Mouse (Mus musculus) CH12.LX (cell line): ENCODE measurements around the gene Rbm44. TPM values are rescaled to one million over a fixed set of nuclear protein-coding genes. Genes with fewer than 3 reads are reported as not detected.

Experiments used
- DNase-seq: peaks from one replicate; pipeline ENCODE4 v3.0.0-alpha.2; 2013; ENCODE audit errors: extremely low read depth
- H3K27ac ChIP-seq: 2 replicates; pipeline ENCODE4 v1.5.1; 2012; ENCODE audit warnings: low read depth, mild to moderate bottlenecking, control low read depth, moderate library complexity; ENCODE audit not compliant: insufficient read depth
- H3K27me3 ChIP-seq: replicated peaks from 2 replicates; pipeline ENCODE3; 2012; ENCODE audit warnings: inconsistent platforms
- H3K36me3 ChIP-seq, 2 experiments: replicated peaks in 1 of 2; 2 replicates each; pipeline versions ENCODE3 to v1.6.1; 2012; ENCODE audit warnings: inconsistent platforms in 1 of 2, low read length in 1 of 2, mild to moderate bottlenecking in 1 of 2, mixed read lengths in 1 of 2, moderate library complexity in 1 of 2; ENCODE audit not compliant: control insufficient read depth in 1 of 2, insufficient read depth in 1 of 2
- H3K4me1 ChIP-seq, 2 experiments: 2 replicates each; pipeline ENCODE4 v1.6.1; 2012; ENCODE audit warnings: inconsistent platforms in 1 of 2, moderate library complexity in 1 of 2; ENCODE audit not compliant: insufficient read depth in 2 of 2, control insufficient read depth in 1 of 2
- H3K4me2 ChIP-seq: 2 replicates; pipeline ENCODE4 v1.6.1; 2012; ENCODE audit warnings: low read depth, mild to moderate bottlenecking, control low read depth; ENCODE audit not compliant: poor library complexity, insufficient read depth, severe bottlenecking
- H3K4me3 ChIP-seq, 3 experiments: fragments of 150-350 bp in 1 of 3; sonication (generic) in 1 of 3; replicated peaks in 1 of 3; 2 replicates each; pipeline versions ENCODE3 to v1.5.1; 2011 to 2012; ENCODE audit warnings: low read depth in 2 of 3, low read length in 2 of 3, mild to moderate bottlenecking in 2 of 3, moderate library complexity in 2 of 3, control low read depth in 1 of 3, improper control_type of control experiment in 1 of 3, inconsistent platforms in 1 of 3, mixed read lengths in 1 of 3; ENCODE audit not compliant: poor library complexity in 1 of 3
- H3K79me2 ChIP-seq: replicated peaks from 2 replicates; pipeline ENCODE4 v1.6.1; 2012; ENCODE audit warnings: mild to moderate bottlenecking, moderate library complexity; ENCODE audit not compliant: control insufficient read depth, poor library complexity, insufficient read depth, severe bottlenecking; ENCODE audit errors: extremely low read depth
- H3K9ac ChIP-seq: 2 replicates; pipeline ENCODE4 v1.6.1; 2012; ENCODE audit warnings: low read depth, mild to moderate bottlenecking, control low read depth, moderate library complexity; ENCODE audit not compliant: insufficient read depth
- H3K9me3 ChIP-seq: replicated peaks from 2 replicates; pipeline ENCODE3; 2012; ENCODE audit warnings: low read length, inconsistent platforms, mixed read lengths
- BHLHE40 ChIP-seq: IDR thresholded peaks from 2 replicates; pipeline ENCODE4 v1.6.1; 2011; ENCODE audit warnings: mild to moderate bottlenecking, low read depth, low read length, improper control_type of control experiment
- CHD1 ChIP-seq: IDR thresholded peaks from 2 replicates; pipeline ENCODE4 v1.6.1; 2012; ENCODE audit warnings: low read depth, low read length, improper control_type of control experiment, inconsistent platforms
- CHD2 ChIP-seq: IDR thresholded peaks from 2 replicates; pipeline ENCODE4 v1.6.1; 2011; ENCODE audit warnings: low read length, improper control_type of control experiment
- CTCF ChIP-seq, 2 experiments: IDR thresholded peaks in 1 of 2; conservative IDR thresholded peaks in 1 of 2; 2 replicates each; pipeline ENCODE4 v1.5.1; 2011 to 2012; ENCODE audit warnings: low read depth in 2 of 2, low read length in 2 of 2, improper control_type of control experiment in 1 of 2, inconsistent platforms in 1 of 2, mild to moderate bottlenecking in 1 of 2, moderate library complexity in 1 of 2
- E2F4 ChIP-seq: IDR thresholded peaks from 2 replicates; pipeline ENCODE4 v1.6.1; 2011; ENCODE audit warnings: low read depth, low read length, improper control_type of control experiment; ENCODE audit not compliant: insufficient replicate concordance
- ETS1 ChIP-seq: conservative IDR thresholded peaks from 2 replicates; pipeline ENCODE4 v1.6.1; 2012; ENCODE audit warnings: low read depth, mild to moderate bottlenecking, inconsistent platforms, low read length, improper control_type of control experiment, moderate library complexity
- GABPA ChIP-seq: IDR thresholded peaks from 2 replicates; pipeline ENCODE4 v1.6.1; 2012; ENCODE audit warnings: low read depth, low read length, improper control_type of control experiment, inconsistent platforms; ENCODE audit not compliant: insufficient replicate concordance
- IRF4 ChIP-seq: IDR thresholded peaks from 2 replicates; pipeline ENCODE4 v1.6.1; 2014; ENCODE audit warnings: low read depth, mild to moderate bottlenecking, inconsistent platforms, low read length, improper control_type of control experiment
- JUND ChIP-seq: conservative IDR thresholded peaks from 2 replicates; pipeline ENCODE4 v1.6.1; 2011; ENCODE audit warnings: low read depth, low read length, improper control_type of control experiment
- MAFK ChIP-seq: IDR thresholded peaks from 2 replicates; pipeline ENCODE4 v1.6.1; 2011; ENCODE audit warnings: low read length, improper control_type of control experiment; ENCODE audit not compliant: insufficient replicate concordance
- MAZ ChIP-seq: IDR thresholded peaks from 2 replicates; pipeline ENCODE4 v1.6.1; 2012; ENCODE audit warnings: low read depth, mild to moderate bottlenecking, inconsistent platforms, low read length, improper control_type of control experiment, moderate library complexity
- MEF2A ChIP-seq: IDR thresholded peaks from 2 replicates; pipeline ENCODE4 v1.6.1; 2014; ENCODE audit warnings: low read depth, mild to moderate bottlenecking, inconsistent platforms, low read length, improper control_type of control experiment, borderline replicate concordance
- NRF1 ChIP-seq: IDR thresholded peaks from 2 replicates; pipeline ENCODE4 v1.6.1; 2014; ENCODE audit warnings: low read depth, mild to moderate bottlenecking, inconsistent platforms, low read length, improper control_type of control experiment, moderate library complexity
- RAD21 ChIP-seq: IDR thresholded peaks from 2 replicates; pipeline ENCODE4 v1.6.1; 2011; ENCODE audit warnings: low read depth, mild to moderate bottlenecking, low read length, improper control_type of control experiment, moderate library complexity
- RCOR1 ChIP-seq: conservative IDR thresholded peaks from 2 replicates; pipeline ENCODE4 v1.6.1; 2012; ENCODE audit warnings: low read depth, mild to moderate bottlenecking, inconsistent platforms, low read length, improper control_type of control experiment
- SIN3A ChIP-seq: IDR thresholded peaks from 2 replicates; pipeline ENCODE4 v1.6.1; 2012; ENCODE audit warnings: low read length, improper control_type of control experiment, inconsistent platforms
- TBP ChIP-seq: conservative IDR thresholded peaks from 2 replicates; pipeline ENCODE4 v1.6.1; 2011; ENCODE audit warnings: low read depth, low read length, improper control_type of control experiment
- USF2 ChIP-seq: conservative IDR thresholded peaks from 2 replicates; pipeline ENCODE4 v1.6.1; 2011; ENCODE audit warnings: low read depth, low read length, improper control_type of control experiment
- ZNF384 ChIP-seq: IDR thresholded peaks from 2 replicates; pipeline ENCODE4 v1.6.1; 2012; ENCODE audit warnings: low read depth, low read length, improper control_type of control experiment, inconsistent platforms
- dilution Hi-C: fragments of 300-500 bp; cut with MboI; formaldehyde crosslinking; loops from 2 replicates; pipeline ENCODE4 v1.14.3; 2020; ENCODE audit warnings: low sequenced_read_pairs; ENCODE audit not compliant: extremely low pct_unique_long_range_greater_than_20kb, extremely low pct_ligation_motif_present
- in situ Hi-C: fragments of 300-500 bp; cut with MboI; formaldehyde crosslinking; loops from 3 replicates; pipeline ENCODE4 v1.14.3; 2019; ENCODE audit warnings: low sequenced_read_pairs, low pct_ligation_motif_present, low pct_unique_long_range_greater_than_20kb, mixed read lengths
- polyA plus RNA-seq: library from polyadenylated mRNA; unstranded; fragments of >175 nt; gene quantifications from 2 replicates; pipeline ENCODE4 v1.2.1, GENCODE M21; 2012; ENCODE audit warnings: low read depth; ENCODE audit not compliant: insufficient read length
- total RNA-seq, 2 experiments: library from RNA; depleted of rRNA; stranded (reverse); fragments of 300-350 nt in 1 of 2; fragments of >200 nt in 1 of 2; gene quantifications; 2 replicates each; pipeline ENCODE4 v1.2.3; 2012 to 2014

Rbm44 gene
- total and polyA plus RNA-seq, 3 experiments = 0.23 to 0.44 TPM; not detected in 1

DNA sequence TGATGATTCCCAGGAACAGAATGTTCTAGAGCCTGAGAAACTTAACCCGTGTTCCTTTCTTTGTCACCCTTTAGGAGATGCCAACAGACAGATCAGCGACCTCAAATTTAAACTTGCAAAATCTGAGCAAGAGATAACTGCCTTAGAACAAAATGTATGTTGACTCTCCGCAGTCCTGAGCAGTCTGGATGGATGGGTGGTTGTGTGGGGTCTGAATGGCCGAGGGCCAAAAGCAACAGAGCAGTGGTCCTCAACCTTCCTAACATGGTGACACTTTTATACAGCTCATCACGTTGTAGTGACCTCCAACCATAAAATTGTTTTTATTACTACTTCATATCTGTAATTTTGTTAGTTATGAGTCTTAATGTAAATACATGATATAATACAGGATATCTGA, 21.9 kb upstream of the Rbm44 start:
- Histone ChIP-seq H3K79me2 (no peaks in the 10 kb centered on the region), H3K4me1 (no peaks in the 10 kb centered on the region), H3K27me3 (no peaks in the 10 kb centered on the region), H3K4me3 (no peak overlapping the region), H3K36me3 (peaks cover 49 to 87% of the 10 kb centered on the region in 2 experiments), H3K27ac (no peak overlapping the region), H3K9ac (no peak overlapping the region), H3K4me2 (no peak overlapping the region), H3K9me3 (peaks cover 1% of the 10 kb centered on the region)
- dilution Hi-C loops (no loop called here), in situ Hi-C loops (no loop called here)
- TF ChIP-seq CTCF (conservative IDR thresholded peaks at IDR 0.05 in 1 of 2, IDR thresholded peaks at IDR 0.05 in 1 of 2; ENCODE audit: low read depth in 2 of 2, low read length in 2 of 2) = no peak
- TF ChIP-seq E2F4 = no peak
- no peak for TF ChIP-seq CHD2
- no peak for TF ChIP-seq ETS1
- TF ChIP-seq MEF2A = no peak
- no peak for TF ChIP-seq USF2
- no peak for TF ChIP-seq BHLHE40
- TF ChIP-seq MAZ = no peak
- no peak for TF ChIP-seq RCOR1
- TF ChIP-seq TBP = no peak
- TF ChIP-seq IRF4 = no peak
- no peak for DNase-seq

DNA sequence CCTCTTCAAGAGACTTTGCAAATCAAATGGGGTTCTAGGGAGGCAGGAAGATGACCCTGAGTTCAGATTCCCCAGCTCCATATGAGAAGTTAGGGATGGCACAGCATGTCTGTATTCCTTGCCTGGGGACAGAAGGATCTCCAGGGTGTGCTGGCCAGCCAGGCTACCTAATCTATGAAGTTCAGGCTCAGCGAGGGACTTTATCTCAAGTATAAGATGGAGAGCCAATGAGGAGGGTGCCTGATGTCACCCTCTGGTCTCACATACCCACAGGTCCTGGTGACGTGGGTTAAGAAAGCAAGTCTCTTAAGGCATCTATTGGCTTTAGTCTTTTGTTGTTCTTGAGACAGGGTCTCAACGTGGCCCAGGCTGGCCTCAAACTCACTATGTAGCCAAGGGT, 21.4 kb upstream of the Rbm44 start:
- no peaks in the 10 kb centered on the region for H3K4me1 ChIP-seq
- TF ChIP-seq ZNF384 (no peak), SIN3A (no peak), E2F4 (no peak), NRF1 (no peak), JUND (no peak), MAFK (no peak), GABPA (no peak), CHD1 (no peak), RAD21 (no peak)
- TF ChIP-seq, all 38 proteins: peak for 0
- Histone ChIP-seq H3K27me3 (no peaks in the 10 kb centered on the region), H3K4me3 (no peak overlapping the region), H3K27ac (no peak overlapping the region), H3K36me3 (peaks cover 51 to 87% of the 10 kb centered on the region in 2 experiments), H3K4me2 (no peak overlapping the region), H3K9me3 (peaks cover 6% of the 10 kb centered on the region), H3K9ac (no peak overlapping the region), H3K79me2 (no peaks in the 10 kb centered on the region)
- DNase-seq = no peak
- dilution Hi-C loops = no loop called here
- in situ Hi-C loops = no loop called here
